Mouse (Mus musculus): ENCODE measurements at regions not wholly inside any gene's neighbourhood (a gene's known extent, or its start where the extent isn't known, plus 50 kb on each side); places are given as distances from the start of the nearest gene placed in this dataset.

GRCm38 (mm10) chr10:91593378-91593777, 412.3 kb upstream of the Tmpo start:
- Histone ChIP-seq H3K27ac (ENCODE audit: control insufficient read depth, insufficient read depth, low read length) (no peak overlapping the region), H3K27me3 (ENCODE audit: control insufficient read depth, insufficient read depth, low read length) (no peaks in the 10 kb centered on the region), H3K4me3 (ENCODE audit: control insufficient read depth, insufficient read depth, low read length) (no peak overlapping the region), H3K36me3 (ENCODE audit: control insufficient read depth, insufficient read depth, low read length) (no peaks in the 10 kb centered on the region), H3K4me1 (replicated peaks; ENCODE audit: control insufficient read depth, insufficient read depth, low read length) (no peaks in the 10 kb centered on the region)
- WGBS, result 84% methylated on average over 2 of the region's 2 CpGs
- no peak for DNase-seq
- TF ChIP-seq CTCF (IDR thresholded peaks at IDR 0.05; ENCODE audit: borderline replicate concordance, control insufficient read depth, extremely low read depth, insufficient read depth, low read length, poor library complexity) (no peak), POLR2A (IDR thresholded peaks at IDR 0.05; ENCODE audit: control insufficient read depth, extremely low read depth, insufficient read depth, low read length, poor library complexity) (no peak)

GRCm38 (mm10) chr10:91591845-91592244, 410.7 kb upstream of the Tmpo start:
- no peaks in the 10 kb centered on the region for H3K27me3 ChIP-seq (ENCODE audit: control insufficient read depth, insufficient read depth, low read length)
- no peaks in the 10 kb centered on the region for H3K36me3 ChIP-seq (ENCODE audit: control insufficient read depth, insufficient read depth, low read length)
- 85% methylated on average over 10 of the region's 10 CpGs for WGBS
- no peaks in the 10 kb centered on the region for H3K4me1 ChIP-seq (replicated peaks; ENCODE audit: control insufficient read depth, insufficient read depth, low read length)
- no peak overlapping the region for H3K27ac ChIP-seq (ENCODE audit: control insufficient read depth, insufficient read depth, low read length)
- DNase-seq, result no peak
- TF ChIP-seq POLR2A (IDR thresholded peaks at IDR 0.05; ENCODE audit: control insufficient read depth, extremely low read depth, insufficient read depth, low read length, poor library complexity) (no peak), CTCF (IDR thresholded peaks at IDR 0.05; ENCODE audit: borderline replicate concordance, control insufficient read depth, extremely low read depth, insufficient read depth, low read length, poor library complexity) (no peak)
- H3K4me3 ChIP-seq (ENCODE audit: control insufficient read depth, insufficient read depth, low read length), result no peak overlapping the region

- DNase-seq, result no peak
- Histone ChIP-seq H3K27me3 (ENCODE audit: control insufficient read depth, insufficient read depth, low read length) (no peaks in the 10 kb centered on the region), H3K27ac (ENCODE audit: control insufficient read depth, insufficient read depth, low read length) (no peak overlapping the region), H3K4me3 (ENCODE audit: control insufficient read depth, insufficient read depth, low read length) (no peak overlapping the region), H3K36me3 (ENCODE audit: control insufficient read depth, insufficient read depth, low read length) (no peaks in the 10 kb centered on the region), H3K4me1 (replicated peaks; ENCODE audit: control insufficient read depth, insufficient read depth, low read length) (no peaks in the 10 kb centered on the region)
- WGBS, result 86% methylated on average over 3 of the region's 3 CpGs
- no peak for TF ChIP-seq CTCF (IDR thresholded peaks at IDR 0.05; ENCODE audit: borderline replicate concordance, control insufficient read depth, extremely low read depth, insufficient read depth, low read length, poor library complexity)
- TF ChIP-seq POLR2A (IDR thresholded peaks at IDR 0.05; ENCODE audit: control insufficient read depth, extremely low read depth, insufficient read depth, low read length, poor library complexity), result no peak
Observed at GRCm38 (mm10) chr10:91591398-91591811, 410.3 kb upstream of the Tmpo start.

- WGBS, result 97% methylated on average over 3 of the region's 3 CpGs
- TF ChIP-seq CTCF (IDR thresholded peaks at IDR 0.05; ENCODE audit: borderline replicate concordance, control insufficient read depth, extremely low read depth, insufficient read depth, low read length, poor library complexity) (no peak), POLR2A (IDR thresholded peaks at IDR 0.05; ENCODE audit: control insufficient read depth, extremely low read depth, insufficient read depth, low read length, poor library complexity) (no peak)
- DNase-seq, result no peak
- H3K27ac ChIP-seq (ENCODE audit: control insufficient read depth, insufficient read depth, low read length), result no peak overlapping the region
- H3K27me3 ChIP-seq (ENCODE audit: control insufficient read depth, insufficient read depth, low read length), result no peaks in the 10 kb centered on the region
- no peaks in the 10 kb centered on the region for H3K36me3 ChIP-seq (ENCODE audit: control insufficient read depth, insufficient read depth, low read length)
- no peaks in the 10 kb centered on the region for H3K4me1 ChIP-seq (replicated peaks; ENCODE audit: control insufficient read depth, insufficient read depth, low read length)
- H3K4me3 ChIP-seq (ENCODE audit: control insufficient read depth, insufficient read depth, low read length), result no peak overlapping the region
Observed at GRCm38 (mm10) chr10:91583204-91583603, 402.1 kb upstream of the Tmpo start.

GRCm38 (mm10) chr10:91580959-91581358, 399.8 kb upstream of the Tmpo start:
- H3K4me1 ChIP-seq (replicated peaks; ENCODE audit: control insufficient read depth, insufficient read depth, low read length), result no peaks in the 10 kb centered on the region
- DNase-seq, result no peak
- no peak overlapping the region for H3K4me3 ChIP-seq (ENCODE audit: control insufficient read depth, insufficient read depth, low read length)
- H3K27me3 ChIP-seq (ENCODE audit: control insufficient read depth, insufficient read depth, low read length), result no peaks in the 10 kb centered on the region
- no peaks in the 10 kb centered on the region for H3K36me3 ChIP-seq (ENCODE audit: control insufficient read depth, insufficient read depth, low read length)
- 84% methylated on average over 11 of the region's 11 CpGs for WGBS
- H3K27ac ChIP-seq (ENCODE audit: control insufficient read depth, insufficient read depth, low read length), result no peak overlapping the region
- no peak for TF ChIP-seq CTCF (IDR thresholded peaks at IDR 0.05; ENCODE audit: borderline replicate concordance, control insufficient read depth, extremely low read depth, insufficient read depth, low read length, poor library complexity)
- TF ChIP-seq POLR2A (IDR thresholded peaks at IDR 0.05; ENCODE audit: control insufficient read depth, extremely low read depth, insufficient read depth, low read length, poor library complexity), result no peak

GRCm38 (mm10) chr10:91575323-91576064, 394.4 kb upstream of the Tmpo start:
- no peak for DNase-seq
- 89% methylated on average over 17 of the region's 17 CpGs for WGBS
- no peak overlapping the region for H3K4me3 ChIP-seq (ENCODE audit: control insufficient read depth, insufficient read depth, low read length)
- TF ChIP-seq CTCF (IDR thresholded peaks at IDR 0.05; ENCODE audit: borderline replicate concordance, control insufficient read depth, extremely low read depth, insufficient read depth, low read length, poor library complexity) (no peak), POLR2A (IDR thresholded peaks at IDR 0.05; ENCODE audit: control insufficient read depth, extremely low read depth, insufficient read depth, low read length, poor library complexity) (no peak)
- no peaks in the 10 kb centered on the region for H3K27me3 ChIP-seq (ENCODE audit: control insufficient read depth, insufficient read depth, low read length)
- H3K36me3 ChIP-seq (ENCODE audit: control insufficient read depth, insufficient read depth, low read length), result no peaks in the 10 kb centered on the region
- no peak overlapping the region for H3K27ac ChIP-seq (ENCODE audit: control insufficient read depth, insufficient read depth, low read length)
- no peaks in the 10 kb centered on the region for H3K4me1 ChIP-seq (replicated peaks; ENCODE audit: control insufficient read depth, insufficient read depth, low read length)

All from thymus, adult 2 months (tissue).